Mouse (Mus musculus) liver, postnatal 0 days (tissue): ENCODE data around the gene Sdk2. TPM values are rescaled to one million over a fixed set of nuclear protein-coding genes. Genes with fewer than 3 reads are reported as not detected.

ENCODE experiments used
- ATAC-seq: fragments of 200-750 bp; cut with Nextera tagmentation; 2 replicates; pipeline ENCODE4 v1.8.0; 2017; ENCODE audit warnings: mild to moderate bottlenecking, moderate library complexity
- DNase-seq: peaks from one replicate; pipeline ENCODE4 v3.0.0-alpha.2; 2016
- H3K27ac ChIP-seq: fragments of 300-500 bp; sonication (generic); 2 replicates; pipeline ENCODE4 v1.5.1; 2014; ENCODE audit warnings: antibody characterized with exemption, moderate library complexity, mild to moderate bottlenecking, low read depth
- H3K27me3 ChIP-seq: fragments of 300-500 bp; sonication (generic); 2 replicates; pipeline ENCODE4 v1.6.1; 2014; ENCODE audit warnings: low read length, control low read depth, mixed read lengths; ENCODE audit not compliant: insufficient read depth
- H3K36me3 ChIP-seq: fragments of 300-500 bp; sonication (generic); replicated peaks from 2 replicates; pipeline ENCODE4 v1.6.1; 2014; ENCODE audit warnings: mild to moderate bottlenecking, control low read depth, low read length, moderate library complexity, mixed read lengths; ENCODE audit not compliant: insufficient read depth
- H3K4me1 ChIP-seq: fragments of 300-500 bp; sonication (generic); 2 replicates; pipeline ENCODE4 v1.6.1; 2014; ENCODE audit warnings: antibody characterized with exemption, mild to moderate bottlenecking, control low read depth; ENCODE audit not compliant: insufficient read depth
- H3K4me2 ChIP-seq: fragments of 300-500 bp; sonication (generic); 2 replicates; pipeline ENCODE4 v1.6.1; 2014; ENCODE audit warnings: low read depth, mild to moderate bottlenecking, low read length, moderate library complexity, mixed read lengths
- H3K4me3 ChIP-seq: fragments of 300-500 bp; sonication (generic); 2 replicates; pipeline ENCODE4 v1.5.1; 2014; ENCODE audit warnings: low read depth, low read length
- H3K9ac ChIP-seq: fragments of 300-500 bp; sonication (generic); replicated peaks from 2 replicates; pipeline ENCODE4 v1.6.1; 2014; ENCODE audit warnings: mild to moderate bottlenecking, moderate library complexity
- H3K9me3 ChIP-seq: fragments of 300-500 bp; sonication (generic); 2 replicates; pipeline ENCODE4 v1.6.1; 2016; ENCODE audit warnings: mild to moderate bottlenecking, control low read depth, low read length, mixed read lengths
- CTCF ChIP-seq: sonication (generic); IDR thresholded peaks from 2 replicates; pipeline ENCODE4 v1.5.1; 2016; ENCODE audit warnings: antibody characterized with exemption, low read depth
- EP300 ChIP-seq: IDR thresholded peaks from 2 replicates; pipeline ENCODE4 v1.6.1; 2016; ENCODE audit warnings: antibody characterized with exemption, low read depth, mild to moderate bottlenecking
- WGBS: fragments of 180-500 bp; shearing (Covaris S2); extraction: QIAGEN DNeasy Blood & Tissue Kit; methylation state at CpG from one replicate; pipeline ENCODE4 v1.1.7; 2014; ENCODE audit not compliant: insufficient replicate concordance; 5-methylcytosine and 5-hydroxymethylcytosine counted together
- polyA plus RNA-seq: library from polyadenylated mRNA; unstranded; fragments of >200 nt; fragmentation: Nextera tagmentation; extraction: Ambion mirVana; gene quantifications from 2 replicates; pipeline ENCODE4 v1.2.1, GENCODE M21; 2015

Gene Sdk2
- polyA plus RNA-seq, 1 experiment from 2014 or later: 0.15 TPM

DNA sequence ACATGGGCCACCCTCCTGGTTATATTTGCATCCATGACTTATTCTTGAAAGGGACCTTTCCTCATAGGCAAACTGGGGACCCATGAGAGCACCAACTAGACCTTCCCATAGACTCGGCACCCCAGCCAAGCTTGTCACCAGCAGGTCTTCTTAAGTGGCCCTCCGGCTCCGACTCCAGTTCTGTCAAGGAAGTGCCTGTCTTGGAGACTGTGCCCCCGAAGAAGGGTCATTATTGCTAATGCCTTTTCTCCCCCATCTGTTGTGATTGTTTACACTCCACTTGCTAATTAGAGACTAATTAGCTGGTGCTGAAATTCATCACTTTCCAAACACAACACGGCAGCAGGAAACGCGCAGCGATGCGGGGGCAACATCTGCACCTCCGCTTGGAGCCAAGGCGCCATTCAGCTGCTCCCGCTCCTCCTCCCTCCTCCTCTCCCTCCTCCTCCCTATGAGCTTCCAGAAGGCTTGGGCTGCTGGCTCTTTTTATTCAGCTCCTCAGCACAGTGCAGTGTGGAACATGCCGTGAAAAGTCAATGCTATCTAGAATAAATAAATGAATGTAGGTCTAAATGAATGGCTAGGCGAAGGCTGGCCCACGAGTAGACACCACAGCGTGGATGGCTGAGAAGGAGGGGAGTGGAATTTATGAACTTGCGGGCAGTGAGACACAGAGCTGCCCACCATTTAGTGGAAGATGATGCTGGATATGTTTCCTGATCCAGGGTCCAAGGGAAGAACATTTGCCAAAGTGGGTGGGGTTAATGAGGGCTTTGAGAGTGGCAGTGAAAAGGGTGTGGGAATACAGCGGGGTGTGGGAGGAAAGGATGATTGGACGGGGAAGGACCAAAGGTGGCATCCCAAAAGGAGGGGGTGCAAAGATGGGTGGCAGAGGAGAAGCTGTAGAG lies 95.0 kb downstream of the Sdk2 start:
- no peak for DNase-seq
- Histone ChIP-seq H3K27me3 (no peaks in the 10 kb centered on the region), H3K9ac (no peak overlapping the region), H3K4me2 (no peak overlapping the region), H3K36me3 (no peaks in the 10 kb centered on the region), H3K9me3 (peaks cover 30% of the 10 kb centered on the region), H3K27ac (no peak overlapping the region), H3K4me3 (no peak overlapping the region), H3K4me1 (no peaks in the 10 kb centered on the region)
- TF ChIP-seq EP300: no peak
- no peak for TF ChIP-seq CTCF
- ATAC-seq: no peak
- 82% methylated on average over 19 of the region's 19 CpGs for WGBS

GRCm38 (mm10) chr11:113970026-113970425 lies 96.8 kb downstream of the Sdk2 start:
- Histone ChIP-seq H3K4me3 (no peak overlapping the region), H3K27ac (no peak overlapping the region), H3K36me3 (no peaks in the 10 kb centered on the region), H3K4me1 (no peaks in the 10 kb centered on the region), H3K9ac (no peak overlapping the region), H3K4me2 (no peak overlapping the region), H3K27me3 (no peaks in the 10 kb centered on the region), H3K9me3 (peaks cover 47% of the 10 kb centered on the region)
- ATAC-seq (no peak), DNase-seq (no peak)
- TF ChIP-seq CTCF (no peak), EP300 (no peak)
- 76% methylated on average over 2 of the region's 2 CpGs for WGBS

DNA sequence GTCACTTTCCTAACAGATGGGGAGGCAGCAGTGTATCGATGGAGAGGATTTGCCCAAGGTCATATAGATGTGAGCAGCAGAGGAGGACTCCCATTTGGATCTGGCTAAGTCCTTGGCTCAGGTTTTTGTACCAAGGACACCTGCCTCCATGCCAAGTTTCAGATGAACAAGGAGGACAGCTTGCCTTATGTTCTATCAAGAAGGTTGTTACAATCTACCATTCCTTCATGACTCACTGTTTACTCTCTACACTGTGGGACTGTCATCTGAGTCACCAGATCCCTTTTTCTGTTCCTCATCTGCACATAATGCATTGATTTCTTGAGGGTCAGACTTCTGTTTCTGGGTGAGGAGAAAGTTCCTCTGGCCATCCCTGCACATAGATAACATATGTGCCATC lies 101.6 kb downstream of the Sdk2 start:
- H3K4me2 ChIP-seq: no peak overlapping the region
- no peak overlapping the region for H3K4me3 ChIP-seq
- H3K36me3 ChIP-seq: no peaks in the 10 kb centered on the region
- H3K9me3 ChIP-seq: peaks cover 49% of the 10 kb centered on the region
- H3K4me1 ChIP-seq: no peaks in the 10 kb centered on the region
- WGBS: 61% methylated on average over 1 of the region's 1 CpGs
- no peaks in the 10 kb centered on the region for H3K27me3 ChIP-seq
- ATAC-seq: no peak
- H3K27ac ChIP-seq: no peak overlapping the region
- no peak overlapping the region for H3K9ac ChIP-seq
- TF ChIP-seq EP300 (no peak), CTCF (no peak)
- no peak for DNase-seq

GRCm38 (mm10) chr11:113962751-113963150 lies 104.1 kb downstream of the Sdk2 start:
- WGBS: 83% methylated on average over 3 of the region's 3 CpGs
- no peak for ATAC-seq
- peaks cover 37% of the 10 kb centered on the region for H3K9me3 ChIP-seq
- H3K27me3 ChIP-seq: no peaks in the 10 kb centered on the region
- TF ChIP-seq EP300: no peak
- TF ChIP-seq CTCF: no peak
- DNase-seq: no peak
- no peak overlapping the region for H3K4me2 ChIP-seq
- no peaks in the 10 kb centered on the region for H3K4me1 ChIP-seq
- H3K27ac ChIP-seq: no peak overlapping the region
- no peak overlapping the region for H3K9ac ChIP-seq
- no peak overlapping the region for H3K4me3 ChIP-seq
- H3K36me3 ChIP-seq: no peaks in the 10 kb centered on the region

GRCm38 (mm10) chr11:113951616-113951988 lies 115.2 kb downstream of the Sdk2 start:
- no peaks in the 10 kb centered on the region for H3K9me3 ChIP-seq
- H3K27me3 ChIP-seq: no peaks in the 10 kb centered on the region
- no peak for DNase-seq
- ATAC-seq: no peak
- H3K4me1 ChIP-seq: no peaks in the 10 kb centered on the region
- H3K9ac ChIP-seq: no peak overlapping the region
- no peak overlapping the region for H3K4me2 ChIP-seq
- H3K4me3 ChIP-seq: no peak overlapping the region
- H3K27ac ChIP-seq: no peak overlapping the region
- H3K36me3 ChIP-seq: no peaks in the 10 kb centered on the region
- TF ChIP-seq EP300 (no peak), CTCF (no peak)
- 87% methylated on average over 15 of the region's 15 CpGs for WGBS

- Histone ChIP-seq H3K9ac (no peak overlapping the region), H3K36me3 (no peaks in the 10 kb centered on the region), H3K9me3 (no peaks in the 10 kb centered on the region), H3K4me3 (no peak overlapping the region), H3K27me3 (no peaks in the 10 kb centered on the region), H3K4me2 (no peak overlapping the region), H3K4me1 (no peaks in the 10 kb centered on the region), H3K27ac (no peak overlapping the region)
- ATAC-seq (no peak), DNase-seq (no peak)
- 76% methylated on average over 7 of the region's 7 CpGs for WGBS
- no peak for TF ChIP-seq CTCF
Observed at GRCm38 (mm10) chr11:113950904-113951615, 115.8 kb downstream of the Sdk2 start.
